Mouse (Mus musculus): ENCODE results near the gene Btbd35f13. TPM values are rescaled to one million over a fixed set of nuclear protein-coding genes. Genes with fewer than 3 reads are reported as not detected.
"Not testable (repeated sequence)": the region's sequence is repeated elsewhere in the genome, so short reads cannot be mapped to it uniquely, and the experiment has no call there.

The Btbd35f13 gene
- not detected for total RNA-seq (2021)
- long read RNA-seq, experiment 1 = 0 reads
- long read RNA-seq, experiment 2 = 0 reads

GRCm38 (mm10) chrX:33656872-33657271, at the start of gene Btbd35f13:
Gene Btbd35f13 (plus strand): TSS chrX:33657172.
- DNase-seq (ENCODE audit: low spot score in 2 of 2) = not testable (repeated sequence)

- not testable (repeated sequence) for DNase-seq (ENCODE audit: low spot score in 2 of 2)
These were observed 45.3 kb downstream of the Btbd35f13 start, which contains the start of gene Btbd35f14 for GRCm38 (mm10) chrX:33702249-33702648. Gene Btbd35f14 (minus strand): TSS chrX:33702349.

Other genes with a start within 250 kb of the Btbd35f13 start
- gene Btbd35f15, start 79.9 kb upstream of the Btbd35f13 start, total RNA-seq (2021) = not detected
- not detected for gene Btbd35f14, start 45.2 kb downstream of the Btbd35f13 start, total RNA-seq (2021)

All from adrenal gland, postnatal 4 days (tissue).